Mouse (Mus musculus): ENCODE results near the gene Olfr459. TPM values are rescaled to one million over a fixed set of nuclear protein-coding genes. Genes with fewer than 3 reads are reported as not detected.
A peak's percentile ranks its signal among the peaks of the same experiment; 100 is the strongest.

Olfr459 gene
- total RNA-seq (2021) = not detected

- no peak for DNase-seq
- intact Hi-C loops (cut with DNase I) = no loop called here
Measured at GRCm38 (mm10) chr6:41775077-41775476, at the start of gene Olfr459. Gene Olfr459 (minus strand): TSS chr6:41775177.

DNA sequence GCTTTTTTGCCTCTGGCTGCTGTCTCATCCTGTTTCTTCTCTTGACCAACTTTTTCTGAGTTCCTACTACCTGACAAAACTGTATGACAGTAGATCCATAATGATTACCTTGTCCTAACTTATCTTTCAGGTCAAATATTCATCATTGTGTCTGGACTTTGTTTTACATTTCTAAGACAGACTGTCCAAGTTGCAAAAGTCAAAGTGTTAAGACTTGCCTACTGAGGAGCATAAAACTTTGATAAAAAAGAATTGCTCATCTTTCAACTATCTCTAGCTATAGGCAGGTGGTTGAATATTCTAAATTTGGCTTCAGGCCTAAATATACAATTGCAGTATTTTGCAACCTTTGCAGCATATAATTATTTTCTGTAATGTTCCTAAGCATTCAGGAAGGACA lies 49.1 kb upstream of the Olfr459 start:
- DNase-seq = no peak
- intact Hi-C loops (cut with DNase I) = no loop called here

DNA sequence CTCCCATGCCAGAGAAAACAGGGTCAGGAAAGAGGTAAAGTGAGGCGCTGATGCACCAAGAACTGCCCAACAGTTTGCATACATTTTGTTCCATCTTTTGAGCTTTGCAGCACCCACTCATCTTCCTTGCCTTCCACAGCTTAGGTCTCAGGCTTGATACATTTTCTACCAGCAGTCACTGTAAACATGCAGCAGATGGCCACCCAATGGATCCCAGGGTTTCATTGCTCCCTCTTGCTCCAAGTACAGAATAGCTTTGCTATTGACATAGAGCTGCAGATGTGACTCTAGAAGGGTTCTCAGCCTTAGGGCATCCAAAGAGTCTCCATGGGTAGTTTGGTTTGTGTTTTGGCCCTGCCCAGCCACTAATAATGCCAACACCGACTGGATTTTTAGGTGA lies 11.7 kb upstream of the Olfr459 start:
- intact Hi-C loops (cut with DNase I) = no loop called here
- DNase-seq = no peak

DNA sequence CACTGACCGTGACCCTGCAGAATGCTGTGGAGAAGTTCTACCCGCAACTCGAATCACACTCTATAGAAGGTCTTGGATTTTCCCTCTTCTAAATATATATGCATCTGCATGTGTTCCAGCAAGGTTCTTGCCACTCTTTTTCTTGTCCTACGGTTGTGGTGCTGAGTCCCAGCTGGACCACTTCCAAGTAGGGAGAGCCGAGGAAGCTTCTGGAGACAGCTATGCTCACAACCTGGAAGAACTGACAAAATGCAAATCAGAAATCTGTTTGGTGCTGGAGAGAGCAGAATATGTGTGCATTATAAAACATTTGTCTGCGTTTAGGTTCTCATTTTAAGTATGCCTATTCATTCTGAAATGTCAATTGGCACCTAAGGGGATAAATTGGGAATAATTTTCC lies 744 bp upstream of the Olfr459 start:
- intact Hi-C loops (cut with DNase I) = no loop called here
- DNase-seq = no peak

DNA sequence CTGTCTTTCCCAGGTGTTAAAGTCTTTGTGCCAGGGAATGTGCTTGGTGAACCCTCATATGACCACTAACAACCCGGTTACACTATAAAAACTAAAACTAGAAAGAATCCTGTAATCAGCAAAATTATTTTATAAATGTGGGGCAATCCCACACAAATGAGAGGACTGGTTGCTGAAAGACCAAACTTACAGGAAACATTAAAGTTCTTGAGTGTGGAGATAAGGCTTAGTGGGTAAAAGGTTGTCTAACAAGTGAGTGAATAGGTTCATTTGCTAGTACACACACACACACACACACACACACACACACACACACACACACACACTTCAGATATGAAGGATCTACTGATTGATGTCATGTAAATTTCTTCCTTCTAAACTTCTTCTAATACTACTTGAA lies 5.1 kb downstream of the Olfr459 start:
- intact Hi-C loops (cut with DNase I) = loop anchor here (10.0 kb wide), 1 partner anchor 555 kb away; the partner anchor contains the start of gene Fam131b
- DNase-seq = no peak

DNA sequence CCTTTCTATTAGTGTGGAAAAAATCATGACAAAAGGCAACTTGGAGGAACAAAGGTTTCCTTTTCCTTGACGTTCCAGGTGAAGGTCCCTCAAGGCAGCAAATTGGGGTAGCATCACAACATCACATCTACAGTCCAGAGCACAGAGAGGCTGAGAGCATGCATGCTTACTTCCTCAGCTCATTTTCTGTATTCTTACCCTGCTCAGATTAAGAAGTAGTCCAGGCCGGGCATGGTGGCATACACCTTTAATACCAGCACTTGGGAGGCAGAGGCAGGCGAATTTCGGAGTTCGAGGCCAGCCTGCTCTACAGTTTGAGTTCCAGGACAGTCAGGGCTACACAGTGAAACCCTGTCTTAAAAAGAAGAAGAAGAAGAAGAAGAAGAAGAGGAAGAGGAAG lies 10.7 kb downstream of the Olfr459 start:
- intact Hi-C loops (cut with DNase I) = loop anchor here (10.0 kb wide), 1 partner anchor 560 kb away; the partner anchor contains the start of gene Fam131b

GRCm38 (mm10) chr6:41762370-41762757 lies 12.6 kb downstream of the Olfr459 start:
- intact Hi-C loops (cut with DNase I) = loop anchor here (2.0 to 10.0 kb wide), 2 partner anchors 498 to 562 kb away; partner anchors contain the start of genes Fam131b and Tmem139
- no peak for DNase-seq

More for the DNA sequence above, 10.7 kb downstream of the Olfr459 start:
- no peak for DNase-seq

DNA sequence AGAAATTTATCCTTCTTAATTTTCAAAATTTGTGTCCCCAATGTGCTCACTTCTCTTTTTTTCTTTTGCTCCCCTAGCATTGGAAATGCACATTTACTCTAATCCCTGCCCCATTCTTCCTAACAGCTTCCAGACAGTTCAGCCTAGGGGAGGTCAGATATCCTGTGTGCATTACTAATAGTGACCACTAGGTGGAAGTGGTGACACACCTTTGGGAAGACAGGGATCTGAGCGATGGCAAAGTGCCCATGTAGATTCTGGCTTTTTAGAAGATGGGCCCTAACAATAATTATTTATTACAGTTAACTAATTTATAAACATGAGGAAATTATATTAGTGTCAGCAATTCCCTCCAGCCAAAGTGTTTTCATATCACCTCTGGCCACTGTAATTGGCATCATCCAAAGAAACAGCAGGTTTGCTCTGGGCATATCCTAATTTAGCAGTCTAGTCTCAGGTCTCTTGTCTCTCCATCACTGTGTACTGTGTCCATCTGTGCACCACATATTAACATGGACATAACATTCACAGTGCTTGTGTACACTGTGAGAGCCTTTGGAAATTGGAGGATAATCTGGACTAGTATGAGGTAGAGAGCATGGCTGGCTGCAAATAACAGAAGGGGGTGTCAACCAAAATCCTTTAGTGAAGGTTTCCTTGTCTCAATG lies 13.1 kb downstream of the Olfr459 start:
- peak; percentile 48 to 70 for DNase-seq
- intact Hi-C loops (cut with DNase I) = loop anchor here (2.0 to 10.0 kb wide), 3 partner anchors 499 to 821 kb away; partner anchors contain the start of genes Fam131b and Tmem139

GRCm38 (mm10) chr6:41759618-41760017 lies 15.4 kb downstream of the Olfr459 start:
- intact Hi-C loops (cut with DNase I) = loop anchor here (2.0 to 10.0 kb wide), 2 partner anchors 565 to 823 kb away; partner anchors contain the start of gene Fam131b
- no peak for DNase-seq

DNA sequence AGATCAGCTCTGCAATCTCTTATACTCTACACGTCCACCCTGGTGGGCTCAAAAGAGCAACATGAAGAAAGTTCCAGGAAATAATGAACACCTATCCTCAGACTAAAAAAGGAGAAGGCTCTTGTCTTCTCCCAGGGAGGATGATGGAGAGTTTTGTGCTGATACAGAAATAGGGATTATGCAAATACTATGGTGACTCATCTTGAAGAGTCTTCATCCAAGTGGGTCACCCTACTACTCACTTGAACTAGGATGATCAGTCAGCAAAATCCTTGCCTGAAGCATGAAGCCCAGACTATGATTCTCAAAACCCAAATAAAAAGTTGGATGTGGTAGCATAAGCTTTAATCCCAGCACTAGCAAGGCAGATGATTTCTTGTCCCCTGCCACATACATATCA lies 16.6 kb downstream of the Olfr459 start:
- intact Hi-C loops (cut with DNase I) = no loop called here
- no peak for DNase-seq

GRCm38 (mm10) chr6:41757199-41757598 lies 17.8 kb downstream of the Olfr459 start:
- no peak for DNase-seq
- intact Hi-C loops (cut with DNase I) = no loop called here

GRCm38 (mm10) chr6:41754626-41755025 lies 20.4 kb downstream of the Olfr459 start:
- intact Hi-C loops (cut with DNase I) = no loop called here
- no peak for DNase-seq

- no peak for DNase-seq
- intact Hi-C loops (cut with DNase I) = no loop called here
Measured at GRCm38 (mm10) chr6:41744664-41745392, 30.1 kb downstream of the Olfr459 start.

- intact Hi-C loops (cut with DNase I) = no loop called here
- DNase-seq = no peak
Measured at GRCm38 (mm10) chr6:41741101-41741500, 33.9 kb downstream of the Olfr459 start.

- intact Hi-C loops (cut with DNase I) = no loop called here
- no peak for DNase-seq
Measured at GRCm38 (mm10) chr6:41734719-41735470, 40.1 kb downstream of the Olfr459 start.

DNA sequence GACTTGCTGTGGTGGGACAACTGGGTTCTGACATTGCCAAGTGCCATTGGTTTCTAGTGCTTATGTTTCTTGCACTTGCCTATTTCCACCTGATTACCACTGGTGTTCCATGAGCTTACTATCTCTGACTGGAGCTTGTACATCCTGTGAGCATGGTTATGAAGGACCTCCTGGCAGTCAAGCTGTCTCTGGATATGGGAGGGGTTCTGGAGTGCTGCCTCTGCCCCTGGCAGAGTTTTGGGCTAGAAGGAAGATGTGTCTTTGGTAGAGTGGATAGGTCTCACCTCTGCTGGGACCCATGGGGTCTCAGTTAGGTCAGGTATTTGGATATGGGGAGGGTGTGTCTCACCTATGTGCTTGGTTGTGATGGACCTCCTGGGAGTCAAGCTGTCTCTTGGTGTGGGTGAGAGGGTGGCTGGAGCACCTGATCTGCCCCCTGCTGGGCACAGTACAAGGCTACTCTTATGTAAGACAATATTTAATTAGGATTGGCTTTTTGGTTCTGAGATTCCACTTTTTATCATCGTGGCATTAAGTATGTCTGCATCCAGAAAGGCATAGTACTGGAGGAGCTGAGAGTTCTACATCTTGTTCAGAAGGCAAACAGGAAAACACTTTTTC lies 46.9 kb downstream of the Olfr459 start:
- DNase-seq = no peak
- intact Hi-C loops (cut with DNase I) = no loop called here

GRCm38 (mm10) chr6:41721430-41721829 lies 53.5 kb downstream of the Olfr459 start:
- no peak for DNase-seq
- intact Hi-C loops (cut with DNase I) = no loop called here
